Mouse (Mus musculus) limb, embryonic 10.5 days (tissue): ENCODE data around the gene Nabp2. TPM values are rescaled to one million over a fixed set of nuclear protein-coding genes. Genes with fewer than 3 reads are reported as not detected.
A peak's percentile ranks its signal among the peaks of the same experiment; 100 is the strongest.

Source experiments
- DNase-seq: peaks from one replicate; pipeline ENCODE4 v3.0.0-alpha.2; 2017; ENCODE audit warnings: low spot score
- H3K27ac ChIP-seq: fragments of 300-500 bp; sonication (generic); 2 replicates; pipeline ENCODE4 v1.5.1; 2016; ENCODE audit warnings: mild to moderate bottlenecking
- H3K27me3 ChIP-seq: fragments of 300-500 bp; sonication (generic); 2 replicates; pipeline ENCODE4 v1.6.1; 2016; ENCODE audit warnings: low read depth, mild to moderate bottlenecking; ENCODE audit not compliant: poor library complexity, severe bottlenecking
- H3K36me3 ChIP-seq: fragments of 300-500 bp; sonication (generic); 2 replicates; pipeline ENCODE4 v1.6.1; 2016; ENCODE audit warnings: mild to moderate bottlenecking, moderate library complexity
- H3K4me1 ChIP-seq: fragments of 300-500 bp; sonication (generic); 2 replicates; pipeline ENCODE4 v1.6.1; 2016
- H3K4me3 ChIP-seq: fragments of 300-500 bp; sonication (generic); 2 replicates; pipeline ENCODE4 v1.5.1; 2016; ENCODE audit warnings: mild to moderate bottlenecking, moderate library complexity
- H3K9me3 ChIP-seq: fragments of 300-500 bp; sonication (generic); replicated peaks from 2 replicates; pipeline ENCODE4 v1.6.1; 2016; ENCODE audit warnings: mild to moderate bottlenecking
- WGBS: fragments of 180-500 bp; shearing (Covaris S2); methylation state at CpG from one replicate; pipeline ENCODE4 v1.1.7; 2016; 5-methylcytosine and 5-hydroxymethylcytosine counted together
- microRNA-seq: library from miRNA; unstranded; fragments of <30 nt; microRNA quantifications from one replicate; pipeline ENCODE4, GENCODE M21; 2017
- polyA plus RNA-seq: library from polyadenylated mRNA; unstranded; fragments of >200 nt; fragmentation: Nextera tagmentation; extraction: Ambion mirVana; gene quantifications from 2 replicates; pipeline ENCODE4 v1.2.1, GENCODE M21; 2016

The Nabp2 gene
- polyA plus RNA-seq, 1 experiment from 2014 or later: 98.7 TPM

DNA sequence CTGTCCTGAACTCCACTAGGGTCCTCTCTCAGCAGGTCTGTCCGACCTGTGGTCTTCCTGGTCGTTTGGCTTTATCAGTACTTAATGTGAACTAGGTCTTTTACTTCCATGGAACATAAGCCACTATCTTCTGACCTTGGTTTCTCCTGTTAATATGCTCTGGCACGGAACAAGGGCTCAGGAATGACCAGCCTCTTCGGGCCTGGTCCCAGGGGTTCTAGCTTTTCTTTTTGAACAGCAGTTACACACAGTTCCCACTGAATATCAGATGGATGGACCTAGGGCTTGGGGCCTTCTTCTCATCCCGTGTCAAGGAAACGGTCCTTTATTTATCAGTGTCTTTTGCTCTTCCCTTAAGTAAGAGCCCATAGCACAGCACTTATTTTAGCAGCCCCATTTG lies 49.5 kb downstream of the Nabp2 start:
- WGBS: 90% methylated on average over 6 of the region's 6 CpGs
- no peak for DNase-seq
- no peaks in the 10 kb centered on the region for H3K4me1 ChIP-seq
- H3K9me3 ChIP-seq: no peaks in the 10 kb centered on the region
- peaks cover 87% of the 10 kb centered on the region for H3K36me3 ChIP-seq
- H3K4me3 ChIP-seq: no peak overlapping the region
- no peak overlapping the region for H3K27ac ChIP-seq
- H3K27me3 ChIP-seq: no peaks in the 10 kb centered on the region

DNA sequence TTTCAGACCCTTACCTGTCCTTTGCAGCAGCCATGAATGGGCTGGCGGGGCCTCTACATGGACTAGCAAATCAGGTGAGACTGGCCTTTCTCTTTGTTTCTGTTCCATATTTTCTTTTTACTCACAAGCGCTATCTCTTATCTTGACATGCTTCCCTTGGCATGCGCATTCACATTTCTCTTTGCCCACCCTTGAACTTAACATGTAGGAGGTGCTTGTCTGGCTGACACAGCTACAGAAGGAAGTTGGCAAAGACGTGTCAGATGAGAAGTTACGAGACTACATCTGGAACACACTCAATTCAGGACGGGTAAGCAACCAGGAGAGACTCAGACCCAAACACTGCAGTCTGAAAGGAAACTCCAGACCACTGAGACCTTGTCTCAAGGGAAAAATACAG lies 52.1 kb downstream of the Nabp2 start:
- Histone ChIP-seq H3K27me3 (no peaks in the 10 kb centered on the region), H3K4me1 (no peaks in the 10 kb centered on the region), H3K36me3 (peaks cover 96% of the 10 kb centered on the region), H3K9me3 (no peaks in the 10 kb centered on the region), H3K27ac (no peak overlapping the region), H3K4me3 (no peak overlapping the region)
- DNase-seq: no peak
- WGBS: 93% methylated on average over 6 of the region's 6 CpGs

DNA sequence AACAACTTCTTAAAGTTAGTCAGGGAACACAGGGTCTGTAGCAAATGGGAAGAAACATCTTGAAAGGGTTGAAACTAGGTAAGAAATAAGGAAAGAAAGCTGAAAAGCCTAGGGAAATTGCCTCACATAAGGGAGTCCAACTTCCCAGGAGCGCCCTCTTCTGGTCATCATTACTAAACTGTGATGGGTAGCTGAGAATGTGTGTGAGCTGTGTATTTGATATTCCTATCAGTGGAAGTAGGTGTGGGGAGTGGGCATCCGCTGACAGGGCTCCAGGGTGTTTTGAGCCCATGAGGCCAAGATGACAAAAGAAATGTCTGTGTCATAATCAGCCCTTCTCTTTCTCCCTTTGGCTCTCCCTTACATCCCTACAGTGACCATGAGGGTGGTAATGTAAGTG lies 52.5 kb downstream of the Nabp2 start:
- peaks cover 97% of the 10 kb centered on the region for H3K36me3 ChIP-seq
- H3K4me3 ChIP-seq: no peak overlapping the region
- H3K9me3 ChIP-seq: no peaks in the 10 kb centered on the region
- no peak for DNase-seq
- no peaks in the 10 kb centered on the region for H3K27me3 ChIP-seq
- no peak overlapping the region for H3K27ac ChIP-seq
- WGBS: 55% methylated on average over 2 of the region's 2 CpGs
- H3K4me1 ChIP-seq: no peaks in the 10 kb centered on the region

Small RNA genes within 50 kb of the gene (microRNA-seq; reads per million reads assigned to microRNA genes)
- not detected for gene Gm25361
- not detected for gene Gm26308
- gene Mir6914: not detected
- gene Mir6915: 2.9 reads per million, percentile 1 among the genes with 10 or more reads in this experiment
- gene Mir8105: 1.8 reads per million

Other genes with a start within 250 kb of the Nabp2 start
- 26.4 and 32.5 TPM in 2 replicates for gene Rbms2, start 231.2 kb downstream of the Nabp2 start, polyA plus RNA-seq
- 1.7 and 1.9 TPM in 2 replicates for gene Gls2, start 217.0 kb downstream of the Nabp2 start, polyA plus RNA-seq
- 33.3 and 34.4 TPM in 2 replicates for gene Spryd4, start 199.7 kb downstream of the Nabp2 start, polyA plus RNA-seq
- gene Mip, start 185.7 kb downstream of the Nabp2 start, polyA plus RNA-seq: 0.08 and 0.33 TPM in 2 replicates
- gene Timeless, start 179.4 kb downstream of the Nabp2 start, polyA plus RNA-seq: 127 and 135 TPM in 2 replicates
- 0.87 and 0.90 TPM in 2 replicates for gene Apon, start 157.4 kb downstream of the Nabp2 start, polyA plus RNA-seq
- gene Apof, start 142.8 kb downstream of the Nabp2 start, polyA plus RNA-seq: not detected in 2 replicates
- 9.3 and 11.5 TPM in 2 replicates for gene Stat2, start 140.9 kb downstream of the Nabp2 start, polyA plus RNA-seq
- gene Il23a, start 112.7 kb downstream of the Nabp2 start, polyA plus RNA-seq: not detected in 2 replicates
- gene Pan2, start 108.2 kb downstream of the Nabp2 start, polyA plus RNA-seq: 37.2 and 41.8 TPM in 2 replicates
- gene Cnpy2, start 89.0 kb downstream of the Nabp2 start, polyA plus RNA-seq: 313 and 334 TPM in 2 replicates
- 248 and 251 TPM in 2 replicates for gene Cs, start 73.8 kb downstream of the Nabp2 start, polyA plus RNA-seq
- gene Coq10a, start 42.5 kb downstream of the Nabp2 start, polyA plus RNA-seq: 5.6 and 9.1 TPM in 2 replicates
- 15.9 and 16.5 TPM in 2 replicates for gene Ankrd52, start 34.4 kb downstream of the Nabp2 start, polyA plus RNA-seq
- gene Slc39a5, start 10.3 kb downstream of the Nabp2 start, polyA plus RNA-seq: 0.21 TPM in 1 of 2 replicates, not detected in the other
- gene Rnf41, start 165 bp upstream of the Nabp2 start, polyA plus RNA-seq: 41.9 and 43.6 TPM in 2 replicates
- 64.2 and 91.3 TPM in 2 replicates for gene Smarcc2, start 47.8 kb upstream of the Nabp2 start, polyA plus RNA-seq
- 685 and 729 TPM in 2 replicates for gene Myl6, start 82.7 kb upstream of the Nabp2 start, polyA plus RNA-seq
- gene Myl6b, start 87.2 kb upstream of the Nabp2 start, polyA plus RNA-seq: 1.6 and 3.3 TPM in 2 replicates
- 7.0 and 8.4 TPM in 2 replicates for gene Esyt1, start 114.4 kb upstream of the Nabp2 start, polyA plus RNA-seq
- gene Zc3h10, start 136.3 kb upstream of the Nabp2 start, polyA plus RNA-seq: 14.5 and 15.4 TPM in 2 replicates
- 3,499 and 3,829 TPM in 2 replicates for gene Rpl41, start 137.8 kb upstream of the Nabp2 start, polyA plus RNA-seq
- 267 and 322 TPM in 2 replicates for gene Pa2g4, start 154.5 kb upstream of the Nabp2 start, polyA plus RNA-seq
- 3.2 and 5.3 TPM in 2 replicates for gene Erbb3, start 178.2 kb upstream of the Nabp2 start, polyA plus RNA-seq
- 592 and 676 TPM in 2 replicates for gene Rps26, start 215.3 kb upstream of the Nabp2 start, polyA plus RNA-seq
- gene Ikzf4, start 234.5 kb upstream of the Nabp2 start, polyA plus RNA-seq: 2.4 and 2.9 TPM in 2 replicates